In the genomic region with DNA sequence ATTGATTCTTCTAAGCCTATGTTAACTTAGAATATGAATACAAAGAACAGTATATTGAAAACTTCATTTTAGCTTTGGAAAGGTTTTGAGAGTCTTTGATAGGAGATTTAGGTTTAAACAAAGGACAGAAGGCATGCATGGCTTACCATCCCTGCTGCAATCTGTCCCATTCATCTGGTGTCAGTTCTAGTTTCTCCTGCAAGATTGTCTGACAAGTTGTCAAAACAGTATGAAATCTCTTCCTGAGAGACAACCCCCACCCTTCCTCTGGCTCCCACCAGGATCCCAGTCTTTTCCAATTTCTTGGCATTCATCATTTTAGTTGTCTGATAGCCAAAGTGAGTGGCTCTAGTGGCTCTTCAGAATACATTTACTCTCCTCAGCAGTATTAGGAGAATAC, we compare ENCODE assay signal across 41 mouse cellular contexts. TPM values are rescaled to one million over a fixed set of nuclear protein-coding genes. Genes with fewer than 3 reads are reported as not detected.
DNase-seq lines count a peak whose midpoint lies in the region; ATAC-seq lines count a peak whose summit lies in the region.
"Had no signal": no experiment of that assay in that cellular context is flagged by ENCODE, and none has a peak within 500 bp of the region (broad histone marks: within the 10 kb centered on the region; RNA-seq: fewer than 3 reads in every experiment).

No protein-coding gene starts in this region.

- no peak overlapping the region for H3K4me2 ChIP-seq in forebrain, embryonic 15.5 days (replicated peaks)
- H3K4me2 ChIP-seq: embryonic facial prominence, embryonic 13.5 days; heart, embryonic 15.5 days; hindbrain, embryonic 12.5 days; limb, embryonic 12.5 days; lung, embryonic 15.5 days; midbrain, embryonic 12.5 days; neural tube, embryonic 12.5 days had no signal

- peak; percentile 83 for ATAC-seq in forebrain, embryonic 15.5 days (replicated peaks)
- ATAC-seq: hindbrain, postnatal 0 days; intestine, embryonic 16.5 days; Patski had no signal

- H3K4me3 ChIP-seq in forebrain, embryonic 15.5 days: no peak overlapping the region
- H3K4me3 ChIP-seq in forebrain, embryonic 10.5 days: no peak overlapping the region
- H3K4me3 ChIP-seq: embryonic facial prominence, embryonic 13.5 days; heart, embryonic 10.5 days; heart, embryonic 15.5 days; hindbrain, embryonic 12.5 days; left cerebral cortex, adult 2 months; limb, embryonic 12.5 days; lung, embryonic 15.5 days; midbrain, embryonic 12.5 days; myocyte; neural tube, embryonic 12.5 days had no signal

- no peaks in the 10 kb centered on the region for H3K36me3 ChIP-seq in forebrain, embryonic 15.5 days
- H3K36me3 ChIP-seq in forebrain, embryonic 10.5 days (replicated peaks): no peaks in the 10 kb centered on the region
- H3K36me3 ChIP-seq: embryonic facial prominence, embryonic 13.5 days; heart, embryonic 10.5 days; heart, embryonic 15.5 days; hindbrain, embryonic 12.5 days; limb, embryonic 12.5 days; lung, embryonic 15.5 days; midbrain, embryonic 12.5 days; neural tube, embryonic 12.5 days had no signal

- no peaks in the 10 kb centered on the region for H3K9me3 ChIP-seq in forebrain, embryonic 15.5 days
- H3K9me3 ChIP-seq in forebrain, embryonic 10.5 days: no peaks in the 10 kb centered on the region
- H3K9me3 ChIP-seq: embryonic facial prominence, embryonic 13.5 days; heart, embryonic 10.5 days; heart, embryonic 15.5 days; hindbrain, embryonic 12.5 days; limb, embryonic 12.5 days; lung, embryonic 15.5 days; midbrain, embryonic 12.5 days; neural tube, embryonic 12.5 days had no signal

- H3K9ac ChIP-seq in forebrain, embryonic 15.5 days (replicated peaks): no peak overlapping the region
- H3K9ac ChIP-seq: embryonic facial prominence, embryonic 13.5 days; heart, embryonic 15.5 days; hindbrain, embryonic 12.5 days; limb, embryonic 12.5 days; lung, embryonic 15.5 days; midbrain, embryonic 12.5 days; neural tube, embryonic 12.5 days had no signal

- H3K4me1 ChIP-seq in forebrain, embryonic 15.5 days: no peaks in the 10 kb centered on the region
- no peaks in the 10 kb centered on the region for H3K4me1 ChIP-seq in forebrain, embryonic 10.5 days
- H3K4me1 ChIP-seq: embryonic facial prominence, embryonic 13.5 days; heart, embryonic 10.5 days; heart, embryonic 15.5 days; hindbrain, embryonic 12.5 days; limb, embryonic 12.5 days; lung, embryonic 15.5 days; midbrain, embryonic 12.5 days; neural tube, embryonic 12.5 days had no signal

- H3K27me3 ChIP-seq in forebrain, embryonic 15.5 days: no peaks in the 10 kb centered on the region
- H3K27me3 ChIP-seq in forebrain, embryonic 10.5 days (ENCODE audit: poor library complexity, severe bottlenecking): no peaks in the 10 kb centered on the region
- H3K27me3 ChIP-seq: embryonic facial prominence, embryonic 13.5 days; heart, embryonic 15.5 days; hindbrain, embryonic 12.5 days; limb, embryonic 12.5 days; lung, embryonic 15.5 days; midbrain, embryonic 12.5 days; neural tube, embryonic 12.5 days had no signal

- peak overlapping the region; percentile 44; the same call in 1 of the 2 replicates for H3K27ac ChIP-seq in forebrain, embryonic 15.5 days (replicated peaks)
- no peak overlapping the region for H3K27ac ChIP-seq in forebrain, embryonic 10.5 days
- H3K27ac ChIP-seq: embryonic facial prominence, embryonic 13.5 days; heart, embryonic 10.5 days; heart, embryonic 15.5 days; hindbrain, embryonic 12.5 days; hindbrain, postnatal 0 days; kidney, postnatal 0 days; left cerebral cortex, adult 2 months; limb, embryonic 12.5 days; lung, embryonic 15.5 days; midbrain, embryonic 12.5 days; neural tube, embryonic 12.5 days; stomach, postnatal 0 days had no signal

- DNase-seq in forebrain, embryonic 10.5 days (ENCODE audit: extremely low spot score, low spot score): no peak
- DNase-seq in layer of hippocampus, adult 18-20 months (ENCODE audit: low spot score in 2 of 2): peak; percentile 57 to 78
- DNase-seq in layer of hippocampus, postnatal 10 days (ENCODE audit: low spot score in 2 of 2): peak; percentile 12 to 33
- DNase-seq in thymus, adult 18-20 months: no peak
- no peak for DNase-seq in embryo, embryonic 10 days (ENCODE audit: low spot score)
- DNase-seq in right cerebral cortex, postnatal 36 days (ENCODE audit: low spot score in 2 of 2): no peak
- DNase-seq: adrenal gland, postnatal 10 days; cerebellum, adult 11 months; cerebellum, adult 9-11 months; gastrocnemius, postnatal 14 days; heart, postnatal 36 days; kidney, adult 8-10 months; kidney, postnatal 4 days; lung, postnatal 36 days; right cerebral cortex, adult 18-20 months; right cerebral cortex, postnatal 4 days; thymus, postnatal 4 days had no signal

RNA-seq across cellular contexts. Expression of a gene that starts 27.4 kb away (rescaled TPM):
- polyA plus RNA-seq in forebrain, embryonic 15.5 days (2015; fragmentation: Nextera tagmentation; extraction: Ambion mirVana): 0.43 TPM in 1 of 2 replicates, not detected in the other
- polyA plus RNA-seq in forebrain, embryonic 10.5 days (2016; fragmentation: Nextera tagmentation; extraction: Ambion mirVana): 0.33 and 0.36 TPM in 2 replicates
- not detected for total RNA-seq in layer of hippocampus, adult 18-20 months (2021)
- not detected for total RNA-seq in layer of hippocampus, postnatal 10 days (2021)
- total RNA-seq: adrenal gland, postnatal 10 days; gastrocnemius, postnatal 14 days; granulocyte monocyte progenitor cell, adult 5-6 weeks; heart, postnatal 36 days; left cerebral cortex, adult 2 months; left cerebral cortex, postnatal 25 days; liver, adult 2 months; megakaryocyte, adult 5-6 weeks; MEL had no signal
- polyA plus RNA-seq: liver, adult 2 months; myocyte; Patski; spleen, adult 2 months had no signal

RNA-seq across cellular contexts. Expression of a gene that starts 35.0 kb away (rescaled TPM):
- polyA plus RNA-seq in forebrain, embryonic 15.5 days (2015; fragmentation: Nextera tagmentation; extraction: Ambion mirVana): 0.34 and 0.62 TPM in 2 replicates
- 0.17 and 0.38 TPM in 2 replicates for polyA plus RNA-seq in forebrain, embryonic 10.5 days (2016; fragmentation: Nextera tagmentation; extraction: Ambion mirVana)
- total RNA-seq in layer of hippocampus, adult 18-20 months (2021): not detected
- total RNA-seq in layer of hippocampus, postnatal 10 days (2021): not detected
- total RNA-seq: adrenal gland, postnatal 10 days; gastrocnemius, postnatal 14 days; granulocyte monocyte progenitor cell, adult 5-6 weeks; heart, postnatal 36 days; hindbrain, postnatal 0 days; left cerebral cortex, adult 2 months; left cerebral cortex, postnatal 25 days; liver, adult 2 months; MEL; midbrain, postnatal 0 days had no signal
- polyA plus RNA-seq: liver, adult 2 months; liver, embryonic 16.5 days; myocyte; spleen, adult 2 months had no signal

Comparison
In these comparisons a context has a peak if more than half of its experiments do, and no peak if none do; other contexts are left out.
1. DNase-seq: peak in layer of hippocampus, adult 18-20 months (2 of 2) and layer of hippocampus, postnatal 10 days (2 of 2); none in forebrain, embryonic 10.5 days (single experiment), thymus, adult 18-20 months (0 of 2), embryo, embryonic 10 days (single experiment) and right cerebral cortex, postnatal 36 days (0 of 2).